Mouse (Mus musculus): ENCODE results near the gene Hopx. TPM values are rescaled to one million over a fixed set of nuclear protein-coding genes. Genes with fewer than 3 reads are reported as not detected.

Gene Hopx
- total RNA-seq, 1 experiment: 4.9 TPM

GRCm38 (mm10) chr5:77132457-77133135 lies 17.7 kb upstream of the Hopx start:
- Histone ChIP-seq H3K36me3 (ENCODE audit: control insufficient read depth, insufficient read depth, low read length, poor library complexity, severe bottlenecking) (no peaks in the 10 kb centered on the region), H3K4me1 (ENCODE audit: control insufficient read depth in 2 of 2, insufficient read depth in 2 of 2, low read length in 2 of 2, poor library complexity in 1 of 2) (peaks cover 2 to 5% of the 10 kb centered on the region in 2 experiments; a peak in 2 of 4 replicates), H3K4me3 (ENCODE audit: insufficient read depth in 1 of 2, low read depth in 1 of 2, low read length in 2 of 2, poor library complexity in 1 of 2, severe bottlenecking in 1 of 2) (no peak overlapping the region), H3K9ac (ENCODE audit: insufficient read depth, low read depth, low read length, poor library complexity, severe bottlenecking) (no peak overlapping the region), H3K27ac (ENCODE audit: insufficient read depth, low read depth, low read length, poor library complexity, severe bottlenecking) (no peak overlapping the region), H3K9me3 (ENCODE audit: control insufficient read depth, insufficient read depth, low read depth, low read length) (no peaks in the 10 kb centered on the region)
- no peak for TF ChIP-seq MAFK (IDR thresholded peaks at IDR 0.05; ENCODE audit: insufficient read depth, low read depth, low read length)
- TF ChIP-seq ZNF384 (IDR thresholded peaks at IDR 0.05; ENCODE audit: low read depth, low read length): no peak
- DNase-seq (ENCODE audit: low read depth, low spot score): no peak
- in situ Hi-C loops (cut with MboI; ENCODE audit: low sequenced_read_pairs in 2 of 2, unreplicated experiment in 2 of 2): no loop called here

GRCm38 (mm10) chr5:77131879-77132278 lies 17.0 kb upstream of the Hopx start:
- Histone ChIP-seq H3K9me3 (ENCODE audit: control insufficient read depth, insufficient read depth, low read depth, low read length) (no peaks in the 10 kb centered on the region), H3K9ac (ENCODE audit: insufficient read depth, low read depth, low read length, poor library complexity, severe bottlenecking) (no peak overlapping the region), H3K27ac (ENCODE audit: insufficient read depth, low read depth, low read length, poor library complexity, severe bottlenecking) (no peak overlapping the region), H3K36me3 (ENCODE audit: control insufficient read depth, insufficient read depth, low read length, poor library complexity, severe bottlenecking) (no peaks in the 10 kb centered on the region), H3K4me3 (ENCODE audit: insufficient read depth in 1 of 2, low read depth in 1 of 2, low read length in 2 of 2, poor library complexity in 1 of 2, severe bottlenecking in 1 of 2) (no peak overlapping the region), H3K4me1 (ENCODE audit: control insufficient read depth in 2 of 2, insufficient read depth in 2 of 2, low read length in 2 of 2, poor library complexity in 1 of 2) (peaks cover 2 to 5% of the 10 kb centered on the region in 2 experiments; a peak in 2 of 4 replicates)
- DNase-seq (ENCODE audit: low read depth, low spot score): no peak
- TF ChIP-seq ZC3H11A (IDR thresholded peaks at IDR 0.05; ENCODE audit: borderline replicate concordance, low read depth, low read length) (no peak), CHD2 (IDR thresholded peaks at IDR 0.05; ENCODE audit: low read depth, low read length) (no peak), HCFC1 (IDR thresholded peaks at IDR 0.05; ENCODE audit: borderline replicate concordance, insufficient read depth, low read length) (no peak), ZNF384 (IDR thresholded peaks at IDR 0.05; ENCODE audit: low read depth, low read length) (no peak), MAFK (IDR thresholded peaks at IDR 0.05; ENCODE audit: insufficient read depth, low read depth, low read length) (no peak)
- in situ Hi-C loops (cut with MboI; ENCODE audit: low sequenced_read_pairs in 2 of 2, unreplicated experiment in 2 of 2): no loop called here

- H3K4me3 ChIP-seq (ENCODE audit: insufficient read depth in 1 of 2, low read depth in 1 of 2, low read length in 2 of 2, poor library complexity in 1 of 2, severe bottlenecking in 1 of 2): no peak overlapping the region
- H3K36me3 ChIP-seq (ENCODE audit: control insufficient read depth, insufficient read depth, low read length, poor library complexity, severe bottlenecking): no peaks in the 10 kb centered on the region
- no peak for DNase-seq (ENCODE audit: low read depth, low spot score)
- H3K4me1 ChIP-seq (ENCODE audit: control insufficient read depth in 2 of 2, insufficient read depth in 2 of 2, low read length in 2 of 2, poor library complexity in 1 of 2): peaks cover 1 to 2% of the 10 kb centered on the region in 2 experiments; a peak in 1 of 4 replicates
- TF ChIP-seq CHD2 (IDR thresholded peaks at IDR 0.05; ENCODE audit: low read depth, low read length) (no peak), MAFK (IDR thresholded peaks at IDR 0.05; ENCODE audit: insufficient read depth, low read depth, low read length) (no peak), ZC3H11A (IDR thresholded peaks at IDR 0.05; ENCODE audit: borderline replicate concordance, low read depth, low read length) (no peak), HCFC1 (IDR thresholded peaks at IDR 0.05; ENCODE audit: borderline replicate concordance, insufficient read depth, low read length) (no peak), ZNF384 (IDR thresholded peaks at IDR 0.05; ENCODE audit: low read depth, low read length) (no peak)
- in situ Hi-C loops (cut with MboI; ENCODE audit: low sequenced_read_pairs in 2 of 2, unreplicated experiment in 2 of 2): no loop called here
- H3K9me3 ChIP-seq (ENCODE audit: control insufficient read depth, insufficient read depth, low read depth, low read length): no peaks in the 10 kb centered on the region
- no peak overlapping the region for H3K9ac ChIP-seq (ENCODE audit: insufficient read depth, low read depth, low read length, poor library complexity, severe bottlenecking)
- H3K27ac ChIP-seq (ENCODE audit: insufficient read depth, low read depth, low read length, poor library complexity, severe bottlenecking): no peak overlapping the region
Observed at GRCm38 (mm10) chr5:77130310-77131020, 15.5 kb upstream of the Hopx start.

GRCm38 (mm10) chr5:77129907-77130306 lies 15.0 kb upstream of the Hopx start:
- no peak overlapping the region for H3K4me3 ChIP-seq (ENCODE audit: insufficient read depth in 1 of 2, low read depth in 1 of 2, low read length in 2 of 2, poor library complexity in 1 of 2, severe bottlenecking in 1 of 2)
- DNase-seq (ENCODE audit: low read depth, low spot score): no peak
- no peaks in the 10 kb centered on the region for H3K9me3 ChIP-seq (ENCODE audit: control insufficient read depth, insufficient read depth, low read depth, low read length)
- no peaks in the 10 kb centered on the region for H3K36me3 ChIP-seq (ENCODE audit: control insufficient read depth, insufficient read depth, low read length, poor library complexity, severe bottlenecking)
- in situ Hi-C loops (cut with MboI; ENCODE audit: low sequenced_read_pairs in 2 of 2, unreplicated experiment in 2 of 2): no loop called here
- no peak overlapping the region for H3K27ac ChIP-seq (ENCODE audit: insufficient read depth, low read depth, low read length, poor library complexity, severe bottlenecking)
- TF ChIP-seq ZC3H11A (IDR thresholded peaks at IDR 0.05; ENCODE audit: borderline replicate concordance, low read depth, low read length) (no peak), ZNF384 (IDR thresholded peaks at IDR 0.05; ENCODE audit: low read depth, low read length) (no peak), HCFC1 (IDR thresholded peaks at IDR 0.05; ENCODE audit: borderline replicate concordance, insufficient read depth, low read length) (no peak), MAFK (IDR thresholded peaks at IDR 0.05; ENCODE audit: insufficient read depth, low read depth, low read length) (no peak), CHD2 (IDR thresholded peaks at IDR 0.05; ENCODE audit: low read depth, low read length) (no peak)
- H3K4me1 ChIP-seq (ENCODE audit: control insufficient read depth in 2 of 2, insufficient read depth in 2 of 2, low read length in 2 of 2, poor library complexity in 1 of 2): peaks cover 1 to 2% of the 10 kb centered on the region in 2 experiments; a peak in 1 of 4 replicates
- no peak overlapping the region for H3K9ac ChIP-seq (ENCODE audit: insufficient read depth, low read depth, low read length, poor library complexity, severe bottlenecking)

Measured in ES-E14 (cell line).